Mouse (Mus musculus): ENCODE data around the gene Car12. TPM values are rescaled to one million over a fixed set of nuclear protein-coding genes. Genes with fewer than 3 reads are reported as not detected.
A peak's percentile ranks its signal among the peaks of the same experiment; 100 is the strongest.

The Car12 gene
- polyA plus RNA-seq, 1 experiment = 3.4 TPM

DNA sequence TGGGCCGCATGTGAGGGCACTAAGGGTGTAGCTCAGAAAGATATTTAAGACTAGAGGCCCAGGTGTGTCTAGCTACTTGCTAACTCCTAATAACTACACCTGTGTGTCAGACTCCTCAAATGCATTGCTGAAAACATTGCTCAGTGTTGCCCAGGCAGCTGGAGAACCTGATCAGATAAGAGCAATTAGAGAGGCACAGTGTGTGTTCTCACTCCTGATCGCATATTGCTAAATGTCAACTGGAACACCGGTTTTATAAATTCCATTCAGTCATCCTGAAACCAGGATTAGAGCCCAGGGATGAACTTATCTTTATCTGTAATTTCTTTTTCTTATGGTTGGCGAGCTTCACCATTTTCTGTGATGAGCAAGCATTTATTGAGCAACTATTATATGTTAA is 13.7 kb upstream of the Car12 start:
- no peak overlapping the region for H3K4me3 ChIP-seq (replicated peaks; ENCODE audit: insufficient read depth, low read depth, low read length)
- TF ChIP-seq POLR2A (IDR thresholded peaks at IDR 0.05; ENCODE audit: borderline replicate concordance, insufficient read depth, low read length) (no peak), CTCF (IDR thresholded peaks at IDR 0.05; ENCODE audit: borderline replicate concordance, insufficient read depth, low read depth, low read length) (no peak)
- no peak for DNase-seq
- H3K27ac ChIP-seq (ENCODE audit: insufficient read depth, low read length) = no peak overlapping the region
- 95% methylated on average over 4 of the region's 4 CpGs for WGBS
- no peaks in the 10 kb centered on the region for H3K27me3 ChIP-seq (ENCODE audit: control insufficient read depth, insufficient read depth, low read length)
- H3K4me1 ChIP-seq (ENCODE audit: control insufficient read depth, insufficient read depth, low read length) = peaks cover 4% of the 10 kb centered on the region; the same call in 1 of the 2 replicates

DNA sequence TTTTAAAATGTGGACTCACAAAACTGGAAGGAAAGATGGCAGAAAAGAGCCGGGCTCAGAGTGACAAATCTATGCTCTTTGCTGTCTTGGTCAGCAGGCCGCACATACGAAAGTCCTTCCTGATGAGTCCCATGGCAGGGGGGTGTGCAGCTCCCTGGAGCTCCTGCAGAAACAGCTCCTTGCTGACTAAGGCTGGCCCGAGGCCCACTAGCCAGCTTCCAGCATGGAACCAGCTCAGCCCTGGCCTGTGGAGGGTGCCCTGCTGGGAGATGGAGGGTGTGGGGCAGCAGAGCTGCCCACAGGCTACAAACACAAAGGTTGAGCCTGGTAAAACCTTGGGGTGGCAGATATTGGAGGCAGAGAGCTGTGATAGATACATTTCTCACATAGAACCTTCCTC is 10.5 kb upstream of the Car12 start:
- peaks cover 4% of the 10 kb centered on the region; the same call in 1 of the 2 replicates for H3K4me1 ChIP-seq (ENCODE audit: control insufficient read depth, insufficient read depth, low read length)
- H3K27ac ChIP-seq (ENCODE audit: insufficient read depth, low read length) = no peak overlapping the region
- peak; percentile 69 to 77 for DNase-seq
- H3K27me3 ChIP-seq (ENCODE audit: control insufficient read depth, insufficient read depth, low read length) = no peaks in the 10 kb centered on the region
- no peak overlapping the region for H3K4me3 ChIP-seq (replicated peaks; ENCODE audit: insufficient read depth, low read depth, low read length)
- 30% methylated on average over 4 of the region's 4 CpGs for WGBS
- TF ChIP-seq POLR2A (IDR thresholded peaks at IDR 0.05; ENCODE audit: borderline replicate concordance, insufficient read depth, low read length) (no peak), CTCF (IDR thresholded peaks at IDR 0.05; ENCODE audit: borderline replicate concordance, insufficient read depth, low read depth, low read length) (no peak)

DNA sequence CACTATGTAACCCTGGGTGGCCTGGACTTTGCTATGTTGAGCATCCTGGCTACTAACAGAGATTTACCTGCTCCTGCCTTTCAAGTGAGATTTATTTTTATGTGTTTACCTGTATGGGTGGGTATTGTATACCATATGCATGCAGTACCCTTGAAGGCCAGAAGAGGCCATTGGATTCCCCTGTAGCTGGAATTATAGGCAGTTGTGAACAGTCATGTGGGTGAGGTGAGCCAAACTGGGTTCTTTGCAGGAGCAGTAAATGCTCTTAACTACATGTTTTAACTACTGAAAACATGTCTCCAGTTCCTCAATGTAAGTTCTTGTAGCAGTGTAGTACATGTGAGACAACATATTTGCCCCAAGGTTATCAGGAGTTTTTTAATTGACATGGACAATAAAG is 8.1 kb upstream of the Car12 start:
- DNase-seq = no peak
- Histone ChIP-seq H3K27ac (ENCODE audit: insufficient read depth, low read length) (no peak overlapping the region), H3K27me3 (ENCODE audit: control insufficient read depth, insufficient read depth, low read length) (no peaks in the 10 kb centered on the region), H3K4me3 (replicated peaks; ENCODE audit: insufficient read depth, low read depth, low read length) (no peak overlapping the region), H3K4me1 (ENCODE audit: control insufficient read depth, insufficient read depth, low read length) (peaks cover 7% of the 10 kb centered on the region)
- TF ChIP-seq CTCF (IDR thresholded peaks at IDR 0.05; ENCODE audit: borderline replicate concordance, insufficient read depth, low read depth, low read length) = no peak

DNA sequence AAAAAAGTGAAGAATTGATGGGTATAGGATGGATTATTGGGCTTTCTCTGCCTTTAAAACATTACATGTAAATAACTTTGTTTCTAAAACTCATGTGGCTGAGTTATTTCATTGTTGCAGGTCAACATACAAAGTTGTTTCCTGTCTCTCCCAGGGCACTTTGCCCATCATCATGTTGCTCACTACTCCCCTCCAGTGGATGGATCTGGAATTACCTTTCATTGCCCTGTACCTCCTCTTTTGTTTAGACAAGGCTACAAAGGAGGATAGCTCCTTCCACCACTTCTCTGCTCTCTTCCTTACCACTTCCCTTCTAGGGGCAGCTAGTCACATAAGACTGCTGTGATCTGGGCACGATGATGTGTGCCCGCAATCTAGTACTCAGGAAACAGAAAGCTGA is 7.7 kb upstream of the Car12 start:
- DNase-seq = peak; percentile 69 to 81
- H3K27ac ChIP-seq (ENCODE audit: insufficient read depth, low read length) = no peak overlapping the region
- H3K27me3 ChIP-seq (ENCODE audit: control insufficient read depth, insufficient read depth, low read length) = no peaks in the 10 kb centered on the region
- no peak overlapping the region for H3K4me3 ChIP-seq (replicated peaks; ENCODE audit: insufficient read depth, low read depth, low read length)
- peaks cover 7% of the 10 kb centered on the region for H3K4me1 ChIP-seq (ENCODE audit: control insufficient read depth, insufficient read depth, low read length)
- TF ChIP-seq CTCF (IDR thresholded peaks at IDR 0.05; ENCODE audit: borderline replicate concordance, insufficient read depth, low read depth, low read length) = peak; percentile 63; the same call in 1 of the 2 replicates
- no peak for TF ChIP-seq POLR2A (IDR thresholded peaks at IDR 0.05; ENCODE audit: borderline replicate concordance, insufficient read depth, low read length)
- 56% methylated on average over 2 of the region's 2 CpGs for WGBS

DNA sequence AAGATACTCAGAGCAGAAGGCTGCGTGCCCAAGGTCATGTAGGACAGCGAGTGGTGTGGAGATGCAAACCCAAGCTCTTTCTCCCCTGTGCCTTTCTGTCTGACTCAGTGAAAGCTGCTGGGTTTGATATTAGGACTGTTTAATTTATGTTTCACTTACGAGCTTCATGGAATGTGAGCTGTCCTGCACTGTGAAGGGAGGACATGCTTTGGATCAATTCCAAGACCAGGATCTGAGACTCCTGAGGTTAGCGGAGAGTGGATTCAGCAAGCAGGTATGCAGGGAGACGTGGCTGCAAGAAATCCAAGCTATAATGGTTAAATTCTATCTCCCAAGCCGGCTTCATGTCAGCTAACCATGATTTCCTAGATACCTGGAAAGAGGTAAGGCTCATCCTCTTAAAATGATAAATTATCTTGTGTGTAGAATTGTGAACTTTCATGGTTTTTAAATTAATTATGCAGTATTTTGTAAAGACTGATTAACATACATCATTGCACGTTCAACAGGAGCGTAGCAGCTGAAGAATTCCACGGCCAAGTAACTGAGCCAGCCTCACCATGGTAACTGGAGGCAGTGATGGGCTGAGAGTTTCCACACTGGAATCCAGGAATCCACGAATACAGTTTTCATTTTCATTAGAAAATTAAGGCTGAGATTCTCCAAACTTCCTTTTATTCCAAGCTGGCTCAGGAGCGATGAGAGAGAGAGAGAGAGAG is 5.3 kb upstream of the Car12 start:
- TF ChIP-seq CTCF (IDR thresholded peaks at IDR 0.05; ENCODE audit: borderline replicate concordance, insufficient read depth, low read depth, low read length) = no peak
- WGBS = 47% methylated on average over 11 of the region's 11 CpGs
- Histone ChIP-seq H3K27me3 (ENCODE audit: control insufficient read depth, insufficient read depth, low read length) (no peaks in the 10 kb centered on the region), H3K27ac (ENCODE audit: insufficient read depth, low read length) (no peak overlapping the region), H3K4me1 (ENCODE audit: control insufficient read depth, insufficient read depth, low read length) (peaks cover 3% of the 10 kb centered on the region), H3K4me3 (replicated peaks; ENCODE audit: insufficient read depth, low read depth, low read length) (no peak overlapping the region)
- DNase-seq = peak in 1 of 2 experiments; percentile 30

DNA sequence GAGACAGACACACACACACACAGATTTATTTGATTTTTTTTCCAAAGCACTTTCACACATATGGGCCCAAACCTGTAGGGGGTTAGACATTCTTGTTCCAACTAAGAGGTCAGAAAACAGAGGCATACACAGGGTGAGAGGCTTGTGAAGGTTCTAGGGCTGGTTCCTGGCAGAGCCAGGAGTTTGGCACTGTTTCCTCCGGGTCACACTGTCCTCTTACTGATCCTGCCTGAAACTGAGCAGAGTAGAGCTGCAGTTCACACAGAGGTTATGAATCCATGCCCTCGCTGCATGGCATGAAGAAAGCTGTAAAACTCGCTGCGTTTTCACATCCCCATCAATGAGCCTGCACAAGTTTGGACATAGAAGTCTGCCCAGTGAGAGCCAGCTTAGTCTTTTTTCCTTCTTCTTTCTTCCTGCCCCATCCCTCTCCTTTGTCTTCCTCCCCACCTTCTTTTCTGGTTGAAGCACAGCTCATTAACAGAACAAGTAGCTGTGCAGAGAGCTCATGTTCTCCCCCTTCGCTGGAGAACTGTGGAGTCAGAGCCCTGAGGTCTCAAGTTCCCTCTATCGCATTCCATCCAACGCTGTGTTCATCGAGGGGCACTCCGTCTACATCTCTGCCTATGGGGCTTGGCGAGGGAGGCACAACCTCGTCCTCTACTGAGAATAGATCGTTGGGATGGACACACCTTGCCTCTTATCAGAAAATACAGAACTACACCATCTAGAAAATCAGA is 4.5 kb upstream of the Car12 start:
- no peak for DNase-seq
- WGBS = 67% methylated on average over 12 of the region's 12 CpGs
- H3K4me3 ChIP-seq (replicated peaks; ENCODE audit: insufficient read depth, low read depth, low read length) = no peak overlapping the region
- TF ChIP-seq POLR2A (IDR thresholded peaks at IDR 0.05; ENCODE audit: borderline replicate concordance, insufficient read depth, low read length) (no peak), CTCF (IDR thresholded peaks at IDR 0.05; ENCODE audit: borderline replicate concordance, insufficient read depth, low read depth, low read length) (no peak)
- no peak overlapping the region for H3K27ac ChIP-seq (ENCODE audit: insufficient read depth, low read length)
- peaks cover 3% of the 10 kb centered on the region for H3K4me1 ChIP-seq (ENCODE audit: control insufficient read depth, insufficient read depth, low read length)
- no peaks in the 10 kb centered on the region for H3K27me3 ChIP-seq (ENCODE audit: control insufficient read depth, insufficient read depth, low read length)

DNA sequence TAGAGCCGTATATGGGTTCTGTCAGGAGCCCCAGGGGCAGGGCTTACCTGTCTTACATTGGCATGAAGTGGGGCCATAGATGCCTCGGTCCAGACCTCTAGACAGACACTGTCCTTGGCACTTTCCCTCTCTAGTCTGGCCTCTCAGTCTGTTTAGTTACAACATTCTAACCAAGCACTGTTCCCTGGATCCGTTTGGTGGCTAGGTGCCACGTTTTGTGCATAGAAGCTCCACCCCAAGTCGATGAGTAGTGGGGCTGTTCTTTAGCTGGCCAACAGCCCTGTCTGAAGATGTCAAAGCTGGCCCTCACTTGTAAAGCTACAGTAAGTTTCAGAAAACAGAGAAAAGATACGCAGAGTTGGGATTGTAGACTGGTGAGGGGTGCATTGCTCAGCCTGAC is 2.9 kb upstream of the Car12 start:
- no peaks in the 10 kb centered on the region for H3K27me3 ChIP-seq (ENCODE audit: control insufficient read depth, insufficient read depth, low read length)
- H3K4me3 ChIP-seq (replicated peaks; ENCODE audit: insufficient read depth, low read depth, low read length) = no peak overlapping the region
- no peak for TF ChIP-seq CTCF (IDR thresholded peaks at IDR 0.05; ENCODE audit: borderline replicate concordance, insufficient read depth, low read depth, low read length)
- no peak for TF ChIP-seq POLR2A (IDR thresholded peaks at IDR 0.05; ENCODE audit: borderline replicate concordance, insufficient read depth, low read length)
- peaks cover 11% of the 10 kb centered on the region for H3K4me1 ChIP-seq (ENCODE audit: control insufficient read depth, insufficient read depth, low read length)
- no peak overlapping the region for H3K27ac ChIP-seq (ENCODE audit: insufficient read depth, low read length)
- 50% methylated on average over 6 of the region's 6 CpGs for WGBS
- DNase-seq = no peak

DNA sequence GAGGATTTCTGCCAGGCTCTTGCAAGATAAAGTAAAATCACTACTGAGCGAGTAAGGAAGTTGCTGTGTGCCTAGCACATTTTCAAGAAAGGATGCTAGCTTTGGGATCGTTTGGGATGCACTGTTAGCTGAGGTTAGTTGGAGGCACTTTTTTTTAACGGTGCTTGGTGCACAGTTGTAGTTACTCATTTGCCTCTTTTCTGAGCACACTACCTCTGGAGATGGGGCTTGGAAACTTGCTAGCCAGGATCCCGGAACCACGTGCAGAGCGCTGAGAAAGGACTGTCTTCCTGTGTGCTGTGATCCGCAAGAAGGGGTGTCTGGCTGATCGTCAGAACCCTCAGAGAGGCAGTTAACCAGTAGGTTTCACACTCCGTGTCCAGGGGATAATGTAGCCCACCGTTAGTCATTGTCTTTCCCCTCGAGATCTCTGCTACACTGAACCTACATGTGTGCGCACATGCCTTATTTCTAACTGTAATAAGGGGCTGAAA is 583 bp downstream of the Car12 start:
- no peak for DNase-seq
- H3K27me3 ChIP-seq (ENCODE audit: control insufficient read depth, insufficient read depth, low read length) = no peaks in the 10 kb centered on the region
- no peak overlapping the region for H3K27ac ChIP-seq (ENCODE audit: insufficient read depth, low read length)
- TF ChIP-seq CTCF (IDR thresholded peaks at IDR 0.05; ENCODE audit: borderline replicate concordance, insufficient read depth, low read depth, low read length) = no peak
- TF ChIP-seq POLR2A (IDR thresholded peaks at IDR 0.05; ENCODE audit: borderline replicate concordance, insufficient read depth, low read length) = no peak
- 13% methylated on average over 12 of the region's 12 CpGs for WGBS
- H3K4me3 ChIP-seq (replicated peaks; ENCODE audit: insufficient read depth, low read depth, low read length) = peak overlapping the region; percentile 19
- H3K4me1 ChIP-seq (ENCODE audit: control insufficient read depth, insufficient read depth, low read length) = peaks cover 8% of the 10 kb centered on the region

All from cerebellum, adult 2 months (tissue).